Mouse (Mus musculus) thymus, postnatal 25 days (tissue): ENCODE measurements around the gene Prss34.

Source experiments
- DNase-seq: peaks from one replicate; pipeline ENCODE4 v3.0.0; 2022

The Prss34 gene

GRCm38 (mm10) chr17:25298094-25298493 lies at the start of gene Prss34:
Prss34 (plus strand) TSS chr17:25298394.
- no peak for DNase-seq

- no peak for DNase-seq
Observed at GRCm38 (mm10) chr17:25250181-25250835, 47.9 kb upstream of the Prss34 start.

GRCm38 (mm10) chr17:25252643-25253042 lies 45.6 kb upstream of the Prss34 start:
- DNase-seq = no peak

- peak; percentile 71 for DNase-seq
Observed at GRCm38 (mm10) chr17:25253760-25254159, 44.4 kb upstream of the Prss34 start.

GRCm38 (mm10) chr17:25255110-25255509 lies 43.1 kb upstream of the Prss34 start:
- no peak for DNase-seq

- DNase-seq = peak; percentile 49
Observed at GRCm38 (mm10) chr17:25256140-25256754, 41.9 kb upstream of the Prss34 start, which contains the start of gene Baiap3. Baiap3 (minus strand) TSS chr17:25256364.

- DNase-seq = peak; percentile 42
Observed at GRCm38 (mm10) chr17:25257804-25258261, 40.4 kb upstream of the Prss34 start.

GRCm38 (mm10) chr17:25264453-25264852 lies 33.7 kb upstream of the Prss34 start:
- DNase-seq = no peak

GRCm38 (mm10) chr17:25270795-25271335 lies 27.3 kb upstream of the Prss34 start:
- DNase-seq = no peak

GRCm38 (mm10) chr17:25272326-25272725 lies 25.9 kb upstream of the Prss34 start:
- no peak for DNase-seq

- DNase-seq = no peak
Observed at GRCm38 (mm10) chr17:25272951-25273705, 25.1 kb upstream of the Prss34 start.

- DNase-seq = peak; percentile 98
Observed at GRCm38 (mm10) chr17:25273706-25274501, 24.3 kb upstream of the Prss34 start.

- no peak for DNase-seq
Observed at GRCm38 (mm10) chr17:25274571-25275346, 23.4 kb upstream of the Prss34 start, which contains the start of gene Ube2i. Ube2i (minus strand) TSS chr17:25274622.

- no peak for DNase-seq
Observed at GRCm38 (mm10) chr17:25275833-25276232, 22.4 kb upstream of the Prss34 start.

GRCm38 (mm10) chr17:25282133-25282532 lies 16.1 kb upstream of the Prss34 start:
- peak; percentile 28 for DNase-seq

- peak; percentile 76 for DNase-seq
Observed at GRCm38 (mm10) chr17:25285033-25285432, 13.2 kb upstream of the Prss34 start.

GRCm38 (mm10) chr17:25288842-25289241 lies 9.4 kb upstream of the Prss34 start:
- DNase-seq = peak; percentile 48

- no peak for DNase-seq
Observed at GRCm38 (mm10) chr17:25290411-25290810, 7.8 kb upstream of the Prss34 start.

- DNase-seq = no peak
Observed at GRCm38 (mm10) chr17:25293495-25293894, 4.7 kb upstream of the Prss34 start.

GRCm38 (mm10) chr17:25294111-25294510 lies 4.1 kb upstream of the Prss34 start:
- no peak for DNase-seq

- DNase-seq = no peak
Observed at GRCm38 (mm10) chr17:25308346-25308745, 10.2 kb downstream of the Prss34 start, which contains the start of gene Prss28. Prss28 (plus strand) TSS chr17:25308646.

GRCm38 (mm10) chr17:25318354-25318753 lies 20.2 kb downstream of the Prss34 start, which contains the start of gene Prss29:
Prss29 (plus strand) TSS chr17:25318654.
- DNase-seq = no peak
